Mouse (Mus musculus): ENCODE measurements around the gene Lypd8. TPM values are rescaled to one million over a fixed set of nuclear protein-coding genes. Genes with fewer than 3 reads are reported as not detected.

Gene Lypd8
- polyA plus RNA-seq, 1 experiment from 2014 or later: 2.1 TPM

DNA sequence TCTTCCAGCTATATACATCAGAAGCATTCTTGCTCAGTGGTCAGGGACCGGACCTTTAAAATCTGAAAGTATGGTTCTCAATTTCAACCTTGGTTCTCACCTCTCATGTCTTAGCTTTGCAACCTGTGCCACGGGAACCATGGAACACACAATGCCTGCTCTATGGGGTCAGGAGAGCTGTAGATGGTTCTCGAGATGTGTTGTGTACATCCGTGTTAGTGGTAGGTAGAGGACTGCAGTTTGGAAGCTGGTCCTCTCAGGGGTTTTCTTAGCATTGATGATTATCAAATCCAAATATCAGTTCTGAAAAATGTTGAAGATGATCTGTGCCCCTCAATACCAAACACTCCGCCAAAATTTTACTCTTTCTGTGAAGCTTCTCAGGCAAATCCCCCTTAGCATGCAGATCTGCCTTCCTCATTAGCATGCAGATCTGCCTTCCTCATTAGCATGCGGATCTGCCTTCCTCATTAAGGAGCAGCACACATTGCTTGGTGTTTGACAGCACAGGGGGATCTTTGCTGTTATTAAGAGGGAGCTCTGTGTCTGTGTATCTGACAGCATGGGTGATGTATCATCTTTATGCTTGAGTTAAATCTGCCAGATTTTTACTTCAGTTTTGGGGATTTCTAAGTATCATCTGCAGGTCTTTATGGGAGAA, 21.3 kb downstream of the Lypd8 start:
- no peak for DNase-seq (ENCODE audit: low spot score)

DNA sequence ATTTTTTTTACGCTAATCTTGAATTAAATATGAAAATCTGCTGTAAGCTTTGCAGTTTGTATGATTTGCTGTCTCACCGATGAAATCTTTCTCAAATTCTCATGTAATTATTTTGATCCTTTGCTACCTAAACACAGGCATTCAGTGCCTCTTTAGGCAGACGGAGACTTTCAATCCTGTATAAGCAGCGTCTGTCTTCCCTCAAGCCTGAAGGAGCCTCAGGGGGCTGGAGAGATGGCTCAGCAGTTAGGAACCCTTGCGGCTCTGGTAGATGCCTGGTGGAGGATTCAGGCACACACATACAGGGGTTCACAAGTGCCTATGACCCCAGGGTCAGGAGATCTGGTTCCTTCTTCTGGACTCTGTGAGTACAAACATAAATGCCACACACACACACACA, 21.8 kb downstream of the Lypd8 start:
- DNase-seq (ENCODE audit: low spot score): no peak

DNA sequence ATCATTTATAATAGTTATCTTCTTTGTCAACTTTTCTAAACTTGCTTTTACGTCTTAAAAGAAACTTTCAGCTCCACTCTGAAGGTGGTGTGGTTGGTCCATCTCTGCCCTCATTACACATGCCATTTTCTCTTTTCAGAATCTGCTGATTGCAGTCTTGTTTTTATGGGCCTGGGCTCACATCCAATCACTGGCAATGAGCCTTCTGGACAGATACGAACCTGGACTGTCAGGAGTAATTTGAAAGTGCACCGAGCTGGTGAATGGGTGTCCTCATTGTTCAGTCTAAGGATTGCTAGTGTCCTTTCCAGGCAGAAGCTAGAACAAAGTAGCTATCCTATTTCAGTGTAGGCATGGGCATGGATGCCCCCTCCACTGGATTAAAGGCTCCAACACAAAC, 29.2 kb downstream of the Lypd8 start:
- DNase-seq (ENCODE audit: low spot score): no peak

DNA sequence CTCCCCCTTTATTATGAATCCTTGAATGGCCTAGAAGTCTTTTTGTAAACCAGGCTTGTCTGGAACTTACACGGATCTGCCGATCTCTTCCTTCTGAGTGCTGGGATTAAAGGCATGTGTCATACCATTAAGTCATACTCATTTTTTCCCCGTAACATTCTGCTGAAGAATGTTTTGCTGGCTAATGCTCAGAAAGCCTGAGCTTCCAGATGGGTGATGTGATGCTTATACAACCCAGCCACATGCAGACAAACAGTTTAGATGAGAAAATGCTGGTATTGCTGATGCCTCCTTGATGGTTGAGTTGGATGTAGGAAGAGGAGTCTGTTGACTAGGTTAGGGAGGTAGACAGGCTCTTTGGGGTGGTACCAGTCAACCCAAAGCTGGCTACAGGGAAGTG, 39.5 kb downstream of the Lypd8 start:
- DNase-seq (ENCODE audit: low spot score): no peak

DNA sequence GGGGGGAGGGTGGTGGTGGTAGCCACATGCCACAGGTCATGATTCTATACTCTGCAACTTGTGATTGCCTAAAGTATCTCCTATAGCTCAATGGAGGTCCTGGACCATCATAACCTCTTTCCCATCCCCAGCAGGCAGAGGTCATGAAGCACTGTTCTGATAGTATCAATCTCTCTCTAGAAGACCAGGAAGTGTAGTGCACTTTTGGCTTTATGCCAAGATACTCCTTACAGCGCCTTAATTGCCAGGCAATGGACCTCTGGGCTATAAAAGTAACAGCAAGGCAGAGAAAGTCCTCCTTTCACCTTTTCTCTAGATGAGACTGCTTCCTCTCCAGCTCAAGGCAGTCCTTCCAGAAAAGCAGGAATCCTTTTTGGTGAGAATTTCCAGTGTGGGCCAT, 42.0 kb downstream of the Lypd8 start, which contains the start of gene 1810065E05Rik:
1810065E05Rik (plus strand) TSS at position 297 of the 400 bp plus-strand sequence.
- DNase-seq (ENCODE audit: low spot score): no peak

DNA sequence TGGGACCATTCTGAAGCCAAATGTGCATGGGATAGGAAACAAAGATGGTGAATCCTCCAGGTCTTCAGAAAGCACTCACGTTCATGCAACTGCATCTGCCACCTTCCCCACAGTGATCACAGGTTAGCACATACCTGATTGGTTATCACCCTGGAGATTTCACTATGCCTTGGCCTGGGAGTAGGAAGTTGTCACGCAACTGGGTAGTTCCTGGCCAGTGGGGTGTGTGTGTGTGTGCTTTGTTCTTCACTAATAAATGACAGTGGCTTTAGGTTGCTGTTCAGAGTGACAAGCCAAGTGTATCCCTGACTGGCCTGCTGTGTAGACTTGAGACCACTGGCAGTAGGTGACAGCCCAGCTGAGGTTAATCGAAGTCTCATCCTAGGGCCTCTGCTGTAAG, 53.4 kb downstream of the Lypd8 start, which contains the start of gene Gm12253:
Gm12253 (plus strand) TSS at position 301 of the 400 bp plus-strand sequence.
- no peak for DNase-seq (ENCODE audit: low spot score)

DNA sequence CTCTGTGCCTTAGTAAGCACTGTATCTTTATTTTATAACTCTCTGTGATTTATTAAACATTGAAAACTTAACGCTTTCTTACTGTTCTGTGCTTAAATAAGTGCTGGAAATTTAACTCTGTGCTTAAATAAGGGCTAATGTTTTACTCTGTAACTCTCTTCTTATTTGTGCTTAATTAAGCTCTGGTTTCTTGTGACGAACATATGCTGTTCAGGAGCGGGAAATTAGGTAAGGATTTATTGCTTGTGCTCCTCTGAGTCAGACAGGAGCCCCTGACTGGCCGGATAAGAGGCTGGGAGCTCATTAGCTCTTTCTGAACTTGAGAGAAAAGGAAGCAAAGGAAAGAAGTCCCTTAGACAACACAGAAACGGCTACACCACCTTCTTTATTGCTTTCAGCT, 59.0 kb downstream of the Lypd8 start:
- DNase-seq (ENCODE audit: low spot score): no peak

Other genes with a start within 250 kb of the Lypd8 start
- 23.0 and 25.7 TPM in 2 replicates for gene Gemin5, start 210.5 kb upstream of the Lypd8 start, polyA plus RNA-seq (2015; fragmentation: Nextera tagmentation; extraction: Ambion mirVana)
- 137 and 139 TPM in 2 replicates for gene Mrpl22, start 207.4 kb upstream of the Lypd8 start, polyA plus RNA-seq (2015; fragmentation: Nextera tagmentation; extraction: Ambion mirVana)
- gene Igtp, start 179.5 kb upstream of the Lypd8 start, polyA plus RNA-seq (2015; fragmentation: Nextera tagmentation; extraction: Ambion mirVana): 65.3 and 67.3 TPM in 2 replicates
- gene Irgm2, start 179.4 kb upstream of the Lypd8 start, polyA plus RNA-seq (2015; fragmentation: Nextera tagmentation; extraction: Ambion mirVana): 12.1 and 12.5 TPM in 2 replicates
- gene 4930438A08Rik, start 104.2 kb upstream of the Lypd8 start, polyA plus RNA-seq (2015; fragmentation: Nextera tagmentation; extraction: Ambion mirVana): 0.08 and 0.09 TPM in 2 replicates
- gene Zfp692, start 72.0 kb upstream of the Lypd8 start, polyA plus RNA-seq (2015; fragmentation: Nextera tagmentation; extraction: Ambion mirVana): 12.8 and 14.1 TPM in 2 replicates
- gene Zfp672, start 48.7 kb upstream of the Lypd8 start, polyA plus RNA-seq (2015; fragmentation: Nextera tagmentation; extraction: Ambion mirVana): 59.2 and 72.2 TPM in 2 replicates
- 29.2 and 30.4 TPM in 2 replicates for gene Sh3bp5l, start 48.3 kb upstream of the Lypd8 start, polyA plus RNA-seq (2015; fragmentation: Nextera tagmentation; extraction: Ambion mirVana)
- gene 1810065E05Rik, start 42.1 kb downstream of the Lypd8 start, polyA plus RNA-seq (2015; fragmentation: Nextera tagmentation; extraction: Ambion mirVana): 0.40 and 0.64 TPM in 2 replicates
- gene Gm12253, start 53.5 kb downstream of the Lypd8 start, polyA plus RNA-seq (2015; fragmentation: Nextera tagmentation; extraction: Ambion mirVana): 0.12 and 0.23 TPM in 2 replicates
- not detected in 2 replicates for gene Lypd9, start 73.9 kb downstream of the Lypd8 start, polyA plus RNA-seq (2015; fragmentation: Nextera tagmentation; extraction: Ambion mirVana)
- gene Olfr30, start 83.2 kb downstream of the Lypd8 start, polyA plus RNA-seq (2015; fragmentation: Nextera tagmentation; extraction: Ambion mirVana): not detected in 2 replicates
- gene Olfr332, start 113.5 kb downstream of the Lypd8 start, polyA plus RNA-seq (2015; fragmentation: Nextera tagmentation; extraction: Ambion mirVana): not detected in 2 replicates
- gene Olfr331, start 123.5 kb downstream of the Lypd8 start, polyA plus RNA-seq (2015; fragmentation: Nextera tagmentation; extraction: Ambion mirVana): not detected in 2 replicates
- 0.13 TPM in 1 of 2 replicates, not detected in the other for gene Olfr330, start 155.8 kb downstream of the Lypd8 start, polyA plus RNA-seq (2015; fragmentation: Nextera tagmentation; extraction: Ambion mirVana)
- gene Olfr329-ps, start 167.4 kb downstream of the Lypd8 start, polyA plus RNA-seq (2015; fragmentation: Nextera tagmentation; extraction: Ambion mirVana): 0.09 TPM in 1 of 2 replicates, not detected in the other
- gene Olfr328, start 176.6 kb downstream of the Lypd8 start, polyA plus RNA-seq (2015; fragmentation: Nextera tagmentation; extraction: Ambion mirVana): 0.06 TPM in 1 of 2 replicates, not detected in the other
- gene Olfr224, start 191.5 kb downstream of the Lypd8 start, polyA plus RNA-seq (2015; fragmentation: Nextera tagmentation; extraction: Ambion mirVana): not detected in 2 replicates
- not detected in 2 replicates for gene Olfr325, start 198.7 kb downstream of the Lypd8 start, polyA plus RNA-seq (2015; fragmentation: Nextera tagmentation; extraction: Ambion mirVana)
- not detected in 2 replicates for gene Olfr324, start 216.1 kb downstream of the Lypd8 start, polyA plus RNA-seq (2015; fragmentation: Nextera tagmentation; extraction: Ambion mirVana)
- 0.95 and 1.0 TPM in 2 replicates for gene 2210407C18Rik, start 237.0 kb downstream of the Lypd8 start, polyA plus RNA-seq (2015; fragmentation: Nextera tagmentation; extraction: Ambion mirVana)

Measured in thymus, postnatal 0 days (tissue).